Mouse (Mus musculus) hindbrain, embryonic 14.5 days (tissue): ENCODE data around the gene Cacng6. TPM values are rescaled to one million over a fixed set of nuclear protein-coding genes. Genes with fewer than 3 reads are reported as not detected.

Experiments
- ATAC-seq: fragments of 200-750 bp; cut with Nextera tagmentation; 2 replicates; pipeline ENCODE4 v1.8.0; 2017; ENCODE audit warnings: moderate number of reproducible peaks, mild to moderate bottlenecking, moderate TSS enrichment, moderate library complexity; ENCODE audit not compliant: low FRiP score
- DNase-seq: peaks from one replicate; pipeline ENCODE4 v3.0.0-alpha.2; 2015; ENCODE audit warnings: low spot score
- H3K27ac ChIP-seq: fragments of 300-500 bp; sonication (generic); 2 replicates; pipeline ENCODE4 v1.5.1; 2014; ENCODE audit warnings: mild to moderate bottlenecking, moderate library complexity
- H3K27me3 ChIP-seq: fragments of 300-500 bp; sonication (generic); 2 replicates; pipeline ENCODE4 v1.6.1; 2014; ENCODE audit warnings: mild to moderate bottlenecking, low read length, mixed read lengths; ENCODE audit not compliant: control insufficient read depth, insufficient read depth
- H3K36me3 ChIP-seq: fragments of 300-500 bp; sonication (generic); replicated peaks from 2 replicates; pipeline ENCODE4 v1.6.1; 2014; ENCODE audit not compliant: control insufficient read depth, insufficient read depth
- H3K4me1 ChIP-seq: fragments of 300-500 bp; sonication (generic); replicated peaks from 2 replicates; pipeline ENCODE4 v1.6.1; 2014; ENCODE audit warnings: antibody characterized with exemption, low read length, mixed read lengths; ENCODE audit not compliant: control insufficient read depth, insufficient read depth
- H3K4me2 ChIP-seq: fragments of 300-500 bp; sonication (generic); replicated peaks from 2 replicates; pipeline ENCODE4 v1.6.1; 2014; ENCODE audit warnings: mild to moderate bottlenecking, moderate library complexity
- H3K4me3 ChIP-seq: fragments of 300-500 bp; sonication (generic); replicated peaks from 2 replicates; pipeline ENCODE4 v1.5.1; 2014; ENCODE audit warnings: mild to moderate bottlenecking, low read length
- H3K9ac ChIP-seq: fragments of 300-500 bp; sonication (generic); 2 replicates; pipeline ENCODE4 v1.6.1; 2014
- H3K9me3 ChIP-seq: fragments of 300-500 bp; sonication (generic); 2 replicates; pipeline ENCODE4 v1.6.1; 2016; ENCODE audit warnings: low read length; ENCODE audit not compliant: control insufficient read depth
- WGBS: fragments of 180-500 bp; shearing (Covaris S2); extraction: QIAGEN DNeasy Blood & Tissue Kit; methylation state at CpG from one replicate; pipeline ENCODE4 v1.1.7; 2014; 5-methylcytosine and 5-hydroxymethylcytosine counted together
- polyA plus RNA-seq: library from polyadenylated mRNA; unstranded; fragments of >200 nt; fragmentation: Nextera tagmentation; extraction: Ambion mirVana; gene quantifications from 2 replicates; pipeline ENCODE4 v1.2.1, GENCODE M21; 2014

Gene Cacng6
- polyA plus RNA-seq, 1 experiment from 2014 or later = not detected

DNA sequence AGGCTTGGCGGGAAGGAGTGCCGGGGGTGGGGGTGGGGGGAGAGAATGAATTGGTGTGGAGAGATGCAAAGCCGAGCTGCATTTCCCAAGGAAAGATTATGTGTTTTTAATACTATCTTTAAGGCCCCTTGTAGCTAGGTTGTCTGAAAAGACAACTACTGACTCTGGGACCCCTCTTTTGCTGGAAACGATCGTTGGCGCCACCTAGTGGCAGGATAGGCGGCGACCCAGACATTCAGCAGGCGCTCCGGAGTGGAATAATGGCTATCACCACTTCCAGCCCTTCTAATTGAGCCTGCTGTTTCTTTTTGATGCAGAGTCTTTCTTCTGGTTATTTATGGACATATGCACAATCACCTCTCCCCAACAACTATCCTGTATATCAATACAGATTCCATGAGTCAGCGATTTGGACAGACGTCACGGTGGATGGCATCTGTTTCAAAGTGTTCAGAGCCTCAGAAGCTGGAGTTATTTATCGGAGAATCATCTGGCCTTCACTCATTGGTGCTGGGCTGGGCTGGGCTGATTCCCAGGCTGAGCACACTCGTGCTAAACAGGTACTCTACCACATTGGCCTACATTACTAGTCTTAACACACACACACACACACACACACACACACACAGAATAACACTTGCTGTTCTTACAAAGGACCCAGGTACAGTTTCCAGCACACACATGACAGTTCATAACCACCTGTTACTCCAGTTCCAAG is 24.9 kb downstream of the Cacng6 start:
- Histone ChIP-seq H3K36me3 (no peaks in the 10 kb centered on the region), H3K9me3 (no peaks in the 10 kb centered on the region), H3K4me3 (no peak overlapping the region), H3K9ac (no peak overlapping the region), H3K4me2 (no peak overlapping the region), H3K27me3 (no peaks in the 10 kb centered on the region), H3K4me1 (no peaks in the 10 kb centered on the region), H3K27ac (no peak overlapping the region)
- WGBS = 21% methylated on average over 15 of the region's 15 CpGs
- ATAC-seq (peak; percentile 84; the same call in 1 of the 2 replicates), DNase-seq (peak; percentile 86)

DNA sequence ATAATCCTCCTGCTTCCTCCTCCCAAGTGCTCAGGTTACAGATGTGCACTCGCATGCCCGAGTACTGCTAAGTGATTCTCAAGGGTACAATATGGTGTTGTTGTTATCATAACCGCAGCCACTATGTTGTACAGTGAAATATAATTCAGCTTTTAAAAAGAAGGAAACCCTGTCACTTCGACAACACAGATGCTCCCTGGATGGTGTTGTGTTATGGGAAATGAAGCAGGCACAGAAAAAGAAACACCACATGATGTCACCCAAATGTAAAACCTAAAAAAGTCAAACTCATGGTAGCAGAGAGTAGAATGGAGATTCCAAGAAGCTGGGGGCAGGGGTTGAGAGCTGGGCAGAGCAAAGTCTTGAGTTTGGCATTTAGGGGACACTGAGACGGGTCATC is 26.7 kb downstream of the Cacng6 start:
- H3K27ac ChIP-seq = no peak overlapping the region
- H3K4me2 ChIP-seq = no peak overlapping the region
- H3K36me3 ChIP-seq = no peaks in the 10 kb centered on the region
- H3K9me3 ChIP-seq = no peaks in the 10 kb centered on the region
- ATAC-seq (no peak), DNase-seq (no peak)
- no peaks in the 10 kb centered on the region for H3K4me1 ChIP-seq
- no peak overlapping the region for H3K9ac ChIP-seq
- H3K27me3 ChIP-seq = no peaks in the 10 kb centered on the region
- no peak overlapping the region for H3K4me3 ChIP-seq
- 78% methylated on average over 5 of the region's 5 CpGs for WGBS

DNA sequence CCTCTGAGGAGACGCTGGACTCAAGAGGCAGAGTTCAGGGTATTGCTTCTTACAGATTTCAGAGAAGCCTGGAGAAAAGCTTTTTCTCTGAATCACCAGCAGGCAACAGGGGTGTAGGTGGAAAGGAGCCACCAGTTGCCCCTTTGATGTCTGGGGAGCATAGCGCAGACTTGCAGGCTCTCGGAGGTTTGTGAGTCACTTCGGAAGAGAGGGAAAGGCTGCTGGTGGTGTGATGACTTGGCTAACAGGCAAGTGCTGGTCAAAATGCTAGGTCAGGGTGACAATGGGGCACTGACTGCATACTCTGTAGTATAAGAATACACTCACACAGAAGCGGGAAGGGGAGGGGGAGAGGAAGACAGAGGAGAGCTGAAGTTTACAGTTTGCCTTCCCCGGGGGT is 27.2 kb downstream of the Cacng6 start:
- no peaks in the 10 kb centered on the region for H3K36me3 ChIP-seq
- H3K9me3 ChIP-seq = no peaks in the 10 kb centered on the region
- DNase-seq (no peak), ATAC-seq (no peak)
- H3K4me1 ChIP-seq = no peaks in the 10 kb centered on the region
- WGBS = 55% methylated on average over 6 of the region's 6 CpGs
- H3K27ac ChIP-seq = no peak overlapping the region
- no peak overlapping the region for H3K4me2 ChIP-seq
- no peaks in the 10 kb centered on the region for H3K27me3 ChIP-seq
- no peak overlapping the region for H3K4me3 ChIP-seq
- H3K9ac ChIP-seq = no peak overlapping the region

DNA sequence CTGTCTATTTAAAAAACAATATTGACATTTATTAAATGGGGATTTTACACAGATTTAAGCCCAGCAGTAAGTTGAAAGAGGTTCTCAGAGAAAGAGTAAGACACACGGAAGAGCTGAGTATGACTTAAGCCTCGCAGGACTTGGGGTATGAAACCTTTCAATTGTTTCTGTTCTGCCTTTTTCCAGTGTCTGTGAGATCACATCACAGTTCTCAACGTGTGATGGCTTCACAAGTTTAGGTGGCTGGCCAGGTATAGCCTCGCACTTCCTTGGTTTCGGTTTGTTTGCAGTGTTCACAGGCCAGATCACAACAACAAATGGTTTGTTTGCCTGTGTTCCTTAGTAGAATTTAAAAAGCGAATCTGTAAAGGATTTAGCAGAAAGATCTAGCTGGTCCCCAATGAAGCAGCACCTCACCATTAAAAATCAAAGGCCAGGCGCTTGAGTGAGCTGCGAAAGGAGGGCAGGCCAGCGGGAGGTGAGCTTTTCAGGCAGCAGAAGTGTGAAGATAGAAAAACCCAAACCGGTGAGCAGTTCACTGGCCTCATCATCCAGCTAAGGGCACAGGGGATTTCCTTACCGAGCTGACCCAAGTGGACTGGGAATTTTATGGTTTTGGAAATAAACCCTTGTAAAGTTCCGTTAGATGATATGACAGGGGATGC is 29.0 kb downstream of the Cacng6 start:
- Histone ChIP-seq H3K27me3 (no peaks in the 10 kb centered on the region), H3K4me3 (no peak overlapping the region), H3K4me2 (no peak overlapping the region), H3K9ac (no peak overlapping the region), H3K4me1 (no peaks in the 10 kb centered on the region), H3K27ac (no peak overlapping the region), H3K36me3 (no peaks in the 10 kb centered on the region), H3K9me3 (no peaks in the 10 kb centered on the region)
- WGBS = 60% methylated on average over 12 of the region's 12 CpGs
- DNase-seq = no peak
- no peak for ATAC-seq

DNA sequence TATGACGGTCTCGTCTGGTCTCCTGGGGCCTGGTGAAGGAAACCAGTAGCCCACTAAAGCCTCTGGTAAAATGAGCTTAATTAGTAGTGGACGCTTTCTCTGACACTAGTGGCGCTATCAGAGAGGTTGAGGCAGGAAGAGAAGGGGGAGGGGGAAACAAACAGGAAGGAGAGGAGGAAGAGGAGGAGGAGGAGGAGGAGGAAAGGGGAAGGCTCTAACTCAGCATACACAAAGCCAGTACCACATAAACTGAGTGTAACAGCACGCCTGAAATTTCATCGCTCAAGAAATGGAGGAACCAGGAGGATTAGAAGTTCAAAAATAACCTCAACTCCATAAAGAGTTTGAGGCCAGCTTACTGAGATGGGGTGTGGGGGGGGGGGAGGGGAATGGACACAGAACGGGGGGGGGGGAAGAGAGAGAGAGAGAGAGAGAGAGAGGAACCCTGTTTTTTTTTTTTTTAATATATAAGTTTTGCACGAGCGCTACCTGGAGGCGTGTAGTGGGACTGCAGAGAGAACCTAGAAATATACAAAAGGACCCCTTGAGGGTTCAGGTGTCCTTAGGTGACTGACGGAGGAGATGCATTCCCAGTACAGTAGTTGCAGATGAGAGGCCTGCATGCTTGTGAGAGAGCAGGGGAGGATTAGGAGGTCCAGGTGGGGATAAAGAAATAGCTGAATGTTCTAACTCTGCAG is 29.6 kb downstream of the Cacng6 start:
- no peaks in the 10 kb centered on the region for H3K9me3 ChIP-seq
- H3K9ac ChIP-seq = no peak overlapping the region
- ATAC-seq (no peak), DNase-seq (no peak)
- no peaks in the 10 kb centered on the region for H3K4me1 ChIP-seq
- H3K4me3 ChIP-seq = no peak overlapping the region
- WGBS = 68% methylated on average over 10 of the region's 11 CpGs
- H3K36me3 ChIP-seq = no peaks in the 10 kb centered on the region
- no peaks in the 10 kb centered on the region for H3K27me3 ChIP-seq
- H3K27ac ChIP-seq = no peak overlapping the region
- H3K4me2 ChIP-seq = no peak overlapping the region

DNA sequence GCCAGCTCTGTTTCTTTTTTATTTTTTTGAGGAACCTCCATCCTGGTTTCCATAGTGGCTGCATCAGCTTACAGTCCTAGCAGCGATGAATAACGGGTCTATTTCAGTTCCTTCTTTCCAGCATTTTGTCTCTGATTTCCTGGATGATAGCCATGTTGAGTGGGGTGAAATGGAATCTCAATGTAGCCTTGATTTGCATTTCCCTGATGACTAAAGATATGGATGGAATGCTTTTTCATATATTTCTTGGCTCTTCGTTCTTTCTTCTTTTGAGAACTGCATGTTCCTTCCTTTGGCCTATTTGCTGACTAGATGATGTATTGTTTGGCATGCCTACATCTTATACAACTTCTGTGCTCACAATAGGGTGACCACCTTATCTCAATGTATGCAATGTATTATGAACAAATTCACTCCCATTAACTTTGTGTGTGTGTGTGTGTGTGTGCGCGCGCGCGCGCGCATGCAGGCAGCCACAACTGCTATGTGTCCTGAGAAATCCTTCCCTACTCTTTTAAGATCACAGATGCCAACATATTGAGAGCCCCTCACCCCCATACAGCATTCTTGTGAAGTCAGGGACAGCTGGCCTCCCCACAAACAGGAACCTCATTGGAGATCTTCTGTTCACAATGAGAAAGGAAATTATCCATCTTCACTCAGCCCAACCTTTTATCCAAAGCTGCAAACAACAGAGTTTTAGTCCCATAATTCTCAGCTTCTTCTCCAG is 33.3 kb downstream of the Cacng6 start:
- ATAC-seq (no peak), DNase-seq (no peak)
- Histone ChIP-seq H3K9ac (no peak overlapping the region), H3K27ac (no peak overlapping the region), H3K4me3 (no peak overlapping the region), H3K27me3 (no peaks in the 10 kb centered on the region), H3K36me3 (no peaks in the 10 kb centered on the region), H3K4me1 (no peaks in the 10 kb centered on the region), H3K9me3 (no peaks in the 10 kb centered on the region), H3K4me2 (no peak overlapping the region)
- WGBS = 95% methylated on average over 10 of the region's 10 CpGs

DNA sequence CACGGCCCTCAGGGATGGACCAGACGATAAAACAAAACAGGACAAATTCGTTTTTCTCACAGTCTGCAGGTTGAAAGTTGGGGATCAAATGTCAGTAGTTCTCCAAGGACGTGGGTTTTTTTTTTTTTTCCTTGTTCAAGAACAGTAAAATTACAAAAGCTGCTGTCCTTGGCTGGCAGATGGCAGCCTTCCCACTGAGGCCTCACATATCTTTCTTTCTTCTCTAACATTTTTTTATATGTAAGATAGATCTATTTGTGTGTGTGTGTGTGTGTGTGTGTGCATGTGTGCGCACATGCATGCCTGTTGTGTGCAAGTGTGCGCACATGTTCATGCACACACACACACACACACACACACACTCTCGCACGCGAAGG is 33.8 kb downstream of the Cacng6 start:
- 82% methylated on average over 9 of the region's 9 CpGs for WGBS
- Histone ChIP-seq H3K27me3 (no peaks in the 10 kb centered on the region), H3K4me2 (no peak overlapping the region), H3K9me3 (no peaks in the 10 kb centered on the region), H3K36me3 (no peaks in the 10 kb centered on the region), H3K4me1 (no peaks in the 10 kb centered on the region), H3K9ac (no peak overlapping the region), H3K4me3 (no peak overlapping the region), H3K27ac (no peak overlapping the region)
- DNase-seq (no peak), ATAC-seq (no peak)

DNA sequence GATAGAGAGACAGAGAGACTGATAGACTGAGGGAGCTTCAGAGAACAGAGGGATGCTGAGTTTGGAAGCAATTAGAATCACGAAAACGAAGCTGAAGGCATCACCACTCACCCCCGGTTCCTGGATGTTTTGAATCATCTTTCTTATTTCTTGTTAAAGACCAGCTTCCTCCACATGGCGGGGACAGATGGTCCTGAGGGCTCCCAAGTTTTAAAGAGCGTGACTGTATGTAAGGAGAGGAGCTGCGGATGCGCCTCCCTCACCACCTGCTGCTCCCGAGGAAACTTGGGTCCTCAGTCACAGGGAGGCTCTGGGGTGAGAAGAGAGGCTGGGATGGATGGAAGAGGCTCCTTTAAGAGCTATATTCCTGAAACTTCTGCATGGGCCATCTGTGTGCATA is 36.3 kb downstream of the Cacng6 start:
- no peaks in the 10 kb centered on the region for H3K36me3 ChIP-seq
- no peaks in the 10 kb centered on the region for H3K4me1 ChIP-seq
- WGBS = 87% methylated on average over 8 of the region's 8 CpGs
- H3K9me3 ChIP-seq = no peaks in the 10 kb centered on the region
- ATAC-seq = no peak
- DNase-seq = no peak
- H3K27me3 ChIP-seq = no peaks in the 10 kb centered on the region
- H3K9ac ChIP-seq = no peak overlapping the region
- no peak overlapping the region for H3K4me3 ChIP-seq
- no peak overlapping the region for H3K4me2 ChIP-seq
- H3K27ac ChIP-seq = no peak overlapping the region

DNA sequence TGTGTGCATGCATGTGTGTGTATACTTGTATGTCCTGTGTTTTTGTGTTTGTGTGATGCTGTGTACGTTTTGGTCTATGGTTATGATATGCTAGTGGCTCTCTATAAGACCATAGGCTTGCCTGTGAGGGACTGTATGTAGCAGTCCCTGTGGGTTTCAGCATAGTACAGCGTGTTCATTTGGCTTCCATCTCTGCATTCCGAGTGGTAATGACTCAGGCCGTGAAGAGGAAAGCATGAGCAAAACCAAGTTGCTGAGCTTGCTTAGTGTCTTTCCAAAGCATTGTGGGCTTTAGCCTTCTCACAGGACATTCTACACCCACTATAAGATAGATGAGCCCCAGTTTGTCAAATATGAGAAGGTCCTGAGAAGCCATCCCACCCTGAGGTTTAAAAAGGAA is 39.3 kb downstream of the Cacng6 start:
- ATAC-seq = no peak
- no peaks in the 10 kb centered on the region for H3K9me3 ChIP-seq
- no peaks in the 10 kb centered on the region for H3K4me1 ChIP-seq
- no peaks in the 10 kb centered on the region for H3K27me3 ChIP-seq
- H3K27ac ChIP-seq = no peak overlapping the region
- H3K4me2 ChIP-seq = no peak overlapping the region
- DNase-seq = no peak
- WGBS = 88% methylated on average over 4 of the region's 4 CpGs
- no peak overlapping the region for H3K4me3 ChIP-seq
- H3K36me3 ChIP-seq = no peaks in the 10 kb centered on the region
- no peak overlapping the region for H3K9ac ChIP-seq
